Mouse (Mus musculus): ENCODE results near the gene Ebf4. TPM values are rescaled to one million over a fixed set of nuclear protein-coding genes. Genes with fewer than 3 reads are reported as not detected.
A peak's percentile ranks its signal among the peaks of the same experiment; 100 is the strongest.

Ebf4 gene
- polyA plus RNA-seq, 1 experiment from 2014 or later, result 0.85 TPM

DNA sequence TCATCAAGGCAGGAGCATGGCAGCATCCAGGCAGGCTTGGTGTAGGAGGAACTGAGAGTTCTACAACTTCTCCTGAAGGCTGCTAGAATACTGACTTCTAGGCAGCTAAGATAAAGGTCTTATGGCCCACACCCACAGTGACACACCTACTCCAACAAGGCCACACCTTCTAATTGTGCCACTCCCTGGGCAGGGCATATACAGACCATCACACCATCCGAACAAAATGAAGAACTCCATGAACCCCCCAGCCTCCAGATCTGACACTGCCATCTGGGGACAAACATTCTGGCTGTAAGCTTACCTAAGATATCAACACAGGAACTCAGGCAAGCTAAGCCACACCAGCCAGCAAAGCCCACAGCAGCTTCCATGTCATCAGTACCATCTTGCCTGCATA, 29.4 kb upstream of the Ebf4 start:
- Histone ChIP-seq H3K27me3 (replicated peaks; ENCODE audit: control insufficient read depth, insufficient read depth, low read length) (no peaks in the 10 kb centered on the region), H3K4me2 (replicated peaks; ENCODE audit: low read depth) (no peak overlapping the region), H3K27ac (ENCODE audit: low read depth, low read length) (no peak overlapping the region), H3K4me1 (replicated peaks; ENCODE audit: control insufficient read depth, insufficient read depth, low read length) (no peaks in the 10 kb centered on the region), H3K4me3 (ENCODE audit: low read depth, low read length) (no peak overlapping the region), H3K9me3 (ENCODE audit: control insufficient read depth) (no peaks in the 10 kb centered on the region), H3K9ac (ENCODE audit: low read depth, low read length) (no peak overlapping the region), H3K36me3 (ENCODE audit: control insufficient read depth, insufficient read depth) (no peaks in the 10 kb centered on the region)
- WGBS, result 52% methylated on average over 1 of the region's 1 CpGs
- no peak for ATAC-seq
- no peak for TF ChIP-seq CTCF (IDR thresholded peaks at IDR 0.05; ENCODE audit: low read depth)

DNA sequence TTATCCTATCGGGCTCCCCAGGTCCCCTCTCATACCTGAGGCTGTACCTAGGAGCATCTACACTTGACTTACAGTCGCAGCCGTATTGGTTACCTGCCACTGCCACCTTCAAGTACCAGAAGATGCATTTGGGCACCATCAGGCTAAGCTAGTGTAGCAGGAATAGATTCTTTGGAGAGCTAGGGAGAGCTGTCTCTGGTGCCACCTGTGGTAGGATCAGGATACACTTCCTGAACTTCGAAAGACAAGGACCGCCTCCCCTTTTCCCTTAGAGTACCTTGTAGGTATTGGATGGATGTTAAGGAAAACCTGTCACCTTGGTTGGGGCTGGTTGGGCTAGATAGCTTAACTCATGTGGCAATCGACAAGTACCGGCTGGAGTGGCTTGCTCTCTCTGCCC, 26.9 kb upstream of the Ebf4 start:
- Histone ChIP-seq H3K9ac (ENCODE audit: low read depth, low read length) (no peak overlapping the region), H3K27me3 (replicated peaks; ENCODE audit: control insufficient read depth, insufficient read depth, low read length) (no peaks in the 10 kb centered on the region), H3K4me2 (replicated peaks; ENCODE audit: low read depth) (no peak overlapping the region), H3K4me3 (ENCODE audit: low read depth, low read length) (no peak overlapping the region), H3K36me3 (ENCODE audit: control insufficient read depth, insufficient read depth) (no peaks in the 10 kb centered on the region), H3K27ac (ENCODE audit: low read depth, low read length) (no peak overlapping the region), H3K9me3 (ENCODE audit: control insufficient read depth) (no peaks in the 10 kb centered on the region), H3K4me1 (replicated peaks; ENCODE audit: control insufficient read depth, insufficient read depth, low read length) (no peaks in the 10 kb centered on the region)
- WGBS, result 62% methylated on average over 7 of the region's 7 CpGs
- TF ChIP-seq CTCF (IDR thresholded peaks at IDR 0.05; ENCODE audit: low read depth), result peak; percentile 28; the same call in 1 of the 2 replicates
- no peak for ATAC-seq

DNA sequence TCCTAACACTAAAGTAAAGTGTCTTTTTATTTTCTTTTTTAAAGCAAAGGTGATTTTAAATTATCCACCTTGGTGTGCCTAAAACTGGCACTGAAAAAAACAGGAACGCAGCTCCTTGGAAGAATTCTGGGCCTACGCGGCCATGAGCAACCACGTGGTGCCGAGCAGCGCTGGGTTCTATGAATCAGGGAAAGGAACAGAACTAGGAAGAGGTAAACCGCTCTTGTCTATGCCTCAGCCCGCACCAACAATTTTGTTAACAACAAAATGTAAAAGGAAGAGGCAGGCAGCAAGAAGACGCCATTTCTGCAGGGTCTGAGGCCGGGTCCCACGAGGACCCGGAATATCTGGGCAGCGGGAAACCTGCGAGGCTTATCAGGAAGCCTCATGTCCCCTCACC, 21.2 kb upstream of the Ebf4 start:
- Histone ChIP-seq H3K36me3 (ENCODE audit: control insufficient read depth, insufficient read depth) (peaks cover 28% of the 10 kb centered on the region), H3K4me3 (ENCODE audit: low read depth, low read length) (peak overlapping the region; percentile 61), H3K4me2 (replicated peaks; ENCODE audit: low read depth) (peak overlapping the region; percentile 67), H3K4me1 (replicated peaks; ENCODE audit: control insufficient read depth, insufficient read depth, low read length) (peaks cover 3% of the 10 kb centered on the region; the same call in 1 of the 2 replicates), H3K9ac (ENCODE audit: low read depth, low read length) (peak overlapping the region; percentile 71), H3K9me3 (ENCODE audit: control insufficient read depth) (no peaks in the 10 kb centered on the region), H3K27ac (ENCODE audit: low read depth, low read length) (peak overlapping the region; percentile 74), H3K27me3 (replicated peaks; ENCODE audit: control insufficient read depth, insufficient read depth, low read length) (no peaks in the 10 kb centered on the region)
- TF ChIP-seq CTCF (IDR thresholded peaks at IDR 0.05; ENCODE audit: low read depth), result no peak
- peak; percentile 12 for ATAC-seq
- 2% methylated on average over 14 of the region's 14 CpGs for WGBS

DNA sequence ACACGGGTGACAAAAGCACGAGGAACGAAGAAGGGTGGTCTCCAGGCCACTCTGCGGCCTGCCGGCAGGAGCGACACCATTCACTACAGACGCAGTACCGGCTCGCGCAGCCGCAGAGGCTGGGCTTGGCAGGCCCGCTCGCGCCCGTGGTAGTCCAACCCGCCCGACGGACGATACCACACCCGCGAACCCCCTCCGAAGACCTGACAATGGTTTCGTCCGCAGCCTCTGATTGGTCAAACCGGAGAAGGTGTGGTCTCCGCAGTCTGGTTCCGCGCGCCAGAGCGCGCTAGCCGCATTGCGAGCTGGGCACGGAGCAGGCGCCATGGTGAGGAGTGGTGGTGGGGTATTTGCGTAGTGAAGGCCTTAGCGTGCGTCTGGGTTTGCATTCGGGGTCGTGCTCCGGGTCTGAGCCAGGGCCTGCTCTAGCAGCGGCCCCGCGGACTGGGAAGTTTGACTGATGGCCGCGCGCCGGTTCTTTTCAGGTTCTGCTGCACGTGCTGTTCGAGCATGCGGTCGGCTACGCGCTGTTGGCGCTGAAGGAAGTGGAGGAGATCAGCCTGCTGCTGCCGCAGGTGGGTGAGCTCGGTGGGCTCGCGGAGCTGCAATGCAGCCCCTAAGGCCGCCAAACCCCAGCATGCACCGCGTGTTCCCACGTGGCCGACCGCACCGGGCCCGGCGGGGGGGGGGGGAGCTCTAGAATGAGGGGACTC, 20.7 kb upstream of the Ebf4 start, which contains the start of gene Nop56:
Nop56 (plus strand) TSS at position 282 of the 713 bp plus-strand sequence.
- WGBS, result under 1% methylated on average over 68 of the region's 68 CpGs
- peak; percentile 97 for ATAC-seq
- H3K27me3 ChIP-seq (replicated peaks; ENCODE audit: control insufficient read depth, insufficient read depth, low read length), result no peaks in the 10 kb centered on the region

DNA sequence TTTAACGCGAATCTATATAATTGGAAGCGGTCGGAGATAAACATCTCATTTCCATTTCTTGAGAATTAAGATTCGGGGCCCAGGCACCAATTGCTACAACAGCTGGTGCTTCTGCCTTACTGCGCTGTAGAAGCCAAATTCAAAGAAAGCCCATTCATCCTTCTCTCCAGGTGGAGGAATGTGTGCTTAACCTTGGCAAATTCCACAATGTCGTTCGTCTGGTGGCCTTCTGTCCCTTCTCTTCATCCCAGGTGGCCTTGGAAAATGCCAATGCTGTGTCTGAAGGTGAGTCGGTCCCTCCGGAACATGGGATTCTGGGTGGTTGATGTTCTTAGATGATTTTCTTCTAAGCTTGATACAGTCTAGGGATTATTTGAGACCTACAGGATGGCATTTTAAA, 20.1 kb upstream of the Ebf4 start:
- Histone ChIP-seq H3K36me3 (ENCODE audit: control insufficient read depth, insufficient read depth) (peaks cover 35% of the 10 kb centered on the region), H3K27ac (ENCODE audit: low read depth, low read length) (no peak overlapping the region), H3K27me3 (replicated peaks; ENCODE audit: control insufficient read depth, insufficient read depth, low read length) (no peaks in the 10 kb centered on the region), H3K9ac (ENCODE audit: low read depth, low read length) (peak overlapping the region; percentile 71), H3K4me3 (ENCODE audit: low read depth, low read length) (peak overlapping the region; percentile 61), H3K9me3 (ENCODE audit: control insufficient read depth) (no peaks in the 10 kb centered on the region), H3K4me2 (replicated peaks; ENCODE audit: low read depth) (peak overlapping the region; percentile 67), H3K4me1 (replicated peaks; ENCODE audit: control insufficient read depth, insufficient read depth, low read length) (peaks cover 3% of the 10 kb centered on the region; the same call in 1 of the 2 replicates)
- 0% methylated on average over 10 of the region's 10 CpGs for WGBS
- no peak for ATAC-seq
- TF ChIP-seq CTCF (IDR thresholded peaks at IDR 0.05; ENCODE audit: low read depth), result no peak

More for the DNA sequence above, 20.7 kb upstream of the Ebf4 start, which contains the start of gene Nop56:
- TF ChIP-seq CTCF (IDR thresholded peaks at IDR 0.05; ENCODE audit: low read depth), result peak; percentile 18
- no peaks in the 10 kb centered on the region for H3K9me3 ChIP-seq (ENCODE audit: control insufficient read depth)
- peak within 1 kb of the TSS; percentile 74 for H3K27ac ChIP-seq (ENCODE audit: low read depth, low read length)
- peak within 1 kb of the TSS; percentile 67 for H3K4me2 ChIP-seq (replicated peaks; ENCODE audit: low read depth)
- H3K4me3 ChIP-seq (ENCODE audit: low read depth, low read length), result peak within 1 kb of the TSS; percentile 61
- H3K4me1 ChIP-seq (replicated peaks; ENCODE audit: control insufficient read depth, insufficient read depth, low read length), result peaks cover 3% of the 10 kb centered on the region; the same call in 1 of the 2 replicates
- H3K36me3 ChIP-seq (ENCODE audit: control insufficient read depth, insufficient read depth), result peaks cover 29% of the 10 kb centered on the region
- H3K9ac ChIP-seq (ENCODE audit: low read depth, low read length), result peak within 1 kb of the TSS; percentile 71

DNA sequence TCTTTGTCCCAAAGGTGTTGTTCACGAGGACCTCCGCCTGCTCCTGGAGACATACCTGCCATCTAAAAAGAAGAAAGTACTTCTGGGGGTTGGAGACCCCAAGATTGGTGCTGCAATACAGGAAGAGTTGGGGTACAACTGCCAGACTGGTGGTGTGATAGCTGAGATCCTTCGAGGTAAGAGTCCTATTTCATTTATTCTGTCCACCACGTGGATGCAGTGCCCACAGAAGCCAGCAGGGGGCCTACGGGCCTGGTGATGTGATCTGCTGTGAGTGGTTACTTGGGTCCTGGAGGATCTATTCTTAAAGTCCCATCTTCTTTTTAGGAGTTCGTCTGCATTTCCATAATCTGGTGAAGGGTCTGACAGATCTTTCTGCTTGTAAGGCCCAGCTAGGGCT, 19.3 kb upstream of the Ebf4 start:
- no peaks in the 10 kb centered on the region for H3K9me3 ChIP-seq (ENCODE audit: control insufficient read depth)
- H3K27ac ChIP-seq (ENCODE audit: low read depth, low read length), result no peak overlapping the region; the same call in 1 of the 2 replicates
- peak; percentile 81 for TF ChIP-seq CTCF (IDR thresholded peaks at IDR 0.05; ENCODE audit: low read depth)
- 38% methylated on average over 6 of the region's 6 CpGs for WGBS
- H3K4me2 ChIP-seq (replicated peaks; ENCODE audit: low read depth), result peak overlapping the region; percentile 67
- H3K4me1 ChIP-seq (replicated peaks; ENCODE audit: control insufficient read depth, insufficient read depth, low read length), result peaks cover 3% of the 10 kb centered on the region; the same call in 1 of the 2 replicates
- no peak for ATAC-seq
- H3K27me3 ChIP-seq (replicated peaks; ENCODE audit: control insufficient read depth, insufficient read depth, low read length), result no peaks in the 10 kb centered on the region
- no peak overlapping the region for H3K9ac ChIP-seq (ENCODE audit: low read depth, low read length)
- H3K4me3 ChIP-seq (ENCODE audit: low read depth, low read length), result peak overlapping the region; percentile 61
- H3K36me3 ChIP-seq (ENCODE audit: control insufficient read depth, insufficient read depth), result peaks cover 41% of the 10 kb centered on the region

All from intestine, postnatal 0 days (tissue).